Mouse (Mus musculus) small intestine, adult 10 weeks (tissue): ENCODE data around the gene Eml6. TPM values are rescaled to one million over a fixed set of nuclear protein-coding genes. Genes with fewer than 3 reads are reported as not detected.

Experiments
- polyA plus RNA-seq: library from polyadenylated mRNA; stranded (reverse); fragments of 350-450 nt; fragmentation: Illumina TruSeq; extraction: RNeasy Lipid Tissue Mini Kit (QIAGEN cat#74804); gene quantifications from one replicate; pipeline ENCODE4 v1.2.3, GENCODE M21; 2014; ENCODE audit warnings: low replicate concordance

Gene Eml6
- 0.93 TPM for polyA plus RNA-seq

GRCm38 (mm10) chr11:30025835-30026472 lies at the start of gene Eml6:
Eml6 (minus strand) TSS chr11:30026033.

DNA sequence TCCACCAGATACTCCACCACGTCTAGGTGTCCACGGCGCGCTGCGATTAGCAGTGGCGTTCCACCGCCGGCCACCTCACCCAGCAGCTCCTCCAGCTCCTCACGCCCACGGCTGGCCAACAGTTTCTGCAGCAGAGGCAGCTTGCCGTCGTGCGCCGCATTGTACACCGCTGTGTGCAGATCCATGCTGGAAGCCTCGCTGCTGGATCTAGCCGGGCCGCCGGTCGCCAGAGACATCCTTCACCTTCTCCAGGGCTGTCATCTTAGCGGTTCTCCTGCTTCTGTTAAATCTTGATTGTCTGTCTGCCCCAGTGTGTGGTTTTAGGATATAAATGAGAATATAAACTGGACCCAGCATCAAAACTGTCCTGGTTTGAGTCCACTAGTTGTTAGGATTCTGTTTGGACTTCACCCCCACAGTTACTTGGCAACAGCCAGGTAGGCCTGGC lies 200.5 kb downstream of the Eml6 start, which contains the start of gene 4931440F15Rik:
Gene 4931440F15Rik, minus strand, starts transcription at position 398 of the 448 bp plus-strand sequence.

Other genes with a start within 250 kb of the Eml6 start
- not detected for gene 4931440F15Rik, start 200.4 kb downstream of the Eml6 start, polyA plus RNA-seq
- 171 TPM for gene Sptbn1, start 242.1 kb upstream of the Eml6 start, polyA plus RNA-seq